In genomic region chr10:117637062-117637744, GRCm38 (mm10) we compare ENCODE assay signal across 12 mouse cellular contexts. TPM values are rescaled to one million over a fixed set of nuclear protein-coding genes. Genes with fewer than 3 reads are reported as not detected.
DNase-seq lines count a peak whose midpoint lies in the region; ATAC-seq and TF ChIP-seq lines count a peak whose summit lies in the region.
"Had no signal": no experiment of that assay in that cellular context is flagged by ENCODE, and none has a peak within 500 bp of the region (broad histone marks: within the 10 kb centered on the region; RNA-seq: fewer than 3 reads in every experiment).

No protein-coding gene starts in this region.

- H3K36me3 ChIP-seq in kidney, adult 2 months (ENCODE audit: control insufficient read depth, insufficient read depth, low read length), result no peaks in the 10 kb centered on the region
- no peaks in the 10 kb centered on the region for H3K36me3 ChIP-seq in midbrain, postnatal 0 days (ENCODE audit: insufficient read depth, low read length)
- H3K36me3 ChIP-seq in midbrain, embryonic 16.5 days (ENCODE audit: control insufficient read depth, insufficient read depth, low read length), result no peaks in the 10 kb centered on the region
- H3K36me3 ChIP-seq: heart, embryonic 12.5 days; limb, embryonic 13.5 days had no signal

- peak; percentile 42 for TF ChIP-seq CTCF in kidney, adult 2 months (conservative IDR thresholded peaks at IDR 0.05; ENCODE audit: insufficient read depth, insufficient read length, low read depth, low read length)
- TF ChIP-seq CTCF in midbrain, postnatal 0 days (IDR thresholded peaks at IDR 0.05), result peak; percentile 47

- 69% methylated on average over 9 of the region's 9 CpGs for WGBS in kidney, adult 2 months
- WGBS in midbrain, postnatal 0 days, result 77% methylated on average over 9 of the region's 9 CpGs
- 76% methylated on average over 9 of the region's 9 CpGs for WGBS in midbrain, embryonic 16.5 days

- no peak overlapping the region for H3K4me3 ChIP-seq in kidney, adult 2 months (ENCODE audit: insufficient read depth, low read depth, low read length)
- H3K4me3 ChIP-seq in midbrain, postnatal 0 days (ENCODE audit: low read depth, low read length), result no peak overlapping the region
- H3K4me3 ChIP-seq in midbrain, embryonic 16.5 days (ENCODE audit: low read depth, low read length), result no peak overlapping the region
- H3K4me3 ChIP-seq: heart, embryonic 12.5 days; limb, embryonic 13.5 days had no signal

- H3K4me1 ChIP-seq in kidney, adult 2 months (ENCODE audit: control insufficient read depth, insufficient read depth, low read length), result 0 out of 2 replicates have a peak, but pooled peaks cover 2% of the 10 kb centered on the region
- H3K4me1 ChIP-seq in midbrain, postnatal 0 days (ENCODE audit: insufficient read depth, low read length), result no peaks in the 10 kb centered on the region
- H3K4me1 ChIP-seq in midbrain, embryonic 16.5 days (ENCODE audit: control insufficient read depth, insufficient read depth, low read length), result no peaks in the 10 kb centered on the region

- H3K9ac ChIP-seq in midbrain, postnatal 0 days (replicated peaks; ENCODE audit: low read length, poor library complexity, severe bottlenecking), result no peak overlapping the region
- H3K9ac ChIP-seq in midbrain, embryonic 16.5 days (ENCODE audit: low read depth, low read length), result no peak overlapping the region
- H3K9ac ChIP-seq: heart, embryonic 12.5 days; limb, embryonic 13.5 days had no signal

- no peaks in the 10 kb centered on the region for H3K9me3 ChIP-seq in midbrain, postnatal 0 days (ENCODE audit: low read length)
- no peaks in the 10 kb centered on the region for H3K9me3 ChIP-seq in midbrain, embryonic 16.5 days (replicated peaks; ENCODE audit: control insufficient read depth, low read length, poor library complexity, severe bottlenecking)
- H3K9me3 ChIP-seq: heart, embryonic 12.5 days; limb, embryonic 13.5 days had no signal

- peak; percentile 53 for DNase-seq in CD4-positive, CD25-positive, alpha-beta regulatory T cell, adult 2 months (ENCODE audit: low read depth, low spot score)
- no peak for DNase-seq in kidney, adult 2 months
- no peak for DNase-seq in kidney, adult 18-20 months
- DNase-seq in midbrain, postnatal 0 days (ENCODE audit: low spot score), result no peak
- no peak for DNase-seq in testis, postnatal 10 days (ENCODE audit: low spot score)
- DNase-seq in gastrocnemius, adult 18-20 months (ENCODE audit: low spot score), result no peak
- DNase-seq: right cerebral cortex, postnatal 4 days; thymus, adult 18-20 months had no signal

- no peak overlapping the region for H3K27ac ChIP-seq in kidney, adult 2 months (ENCODE audit: insufficient read depth, low read depth, low read length)
- H3K27ac ChIP-seq in midbrain, postnatal 0 days (ENCODE audit: low read depth, low read length), result no peak overlapping the region
- H3K27ac ChIP-seq in midbrain, embryonic 16.5 days (ENCODE audit: low read length), result no peak overlapping the region
- H3K27ac ChIP-seq: limb, embryonic 13.5 days had no signal

- no peak overlapping the region for H3K4me2 ChIP-seq in midbrain, postnatal 0 days (ENCODE audit: low read depth, low read length, poor library complexity, severe bottlenecking)
- H3K4me2 ChIP-seq in midbrain, embryonic 16.5 days (ENCODE audit: low read length), result no peak overlapping the region
- H3K4me2 ChIP-seq: heart, embryonic 12.5 days; limb, embryonic 13.5 days had no signal

- peaks cover 1% of the 10 kb centered on the region; the same call in 1 of the 2 replicates for H3K27me3 ChIP-seq in kidney, adult 2 months (replicated peaks; ENCODE audit: control insufficient read depth, insufficient read depth, low read length)
- H3K27me3 ChIP-seq in midbrain, postnatal 0 days (ENCODE audit: insufficient read depth, low read length), result no peaks in the 10 kb centered on the region
- H3K27me3 ChIP-seq in midbrain, embryonic 16.5 days (ENCODE audit: control insufficient read depth, insufficient read depth, low read depth, low read length), result no peaks in the 10 kb centered on the region
- H3K27me3 ChIP-seq: heart, embryonic 12.5 days; limb, embryonic 13.5 days had no signal

- TF ChIP-seq POLR2A in kidney, adult 2 months (IDR thresholded peaks at IDR 0.05; ENCODE audit: low read depth, low read length), result no peak

- ATAC-seq in CD4-positive, CD25-positive, alpha-beta regulatory T cell, adult 4 months, result no peak
- no peak for ATAC-seq in midbrain, postnatal 0 days (ENCODE audit: low FRiP score)
- ATAC-seq in midbrain, embryonic 16.5 days, result no peak

RNA-seq across cellular contexts. Expression of gene Cpm, which starts 7.9 kb away (rescaled TPM):
- 10 to 100 TPM; 26.0 to 26.2 TPM for polyA plus RNA-seq in CD4-positive, CD25-positive, alpha-beta regulatory T cell, adult 4 months (2017; shearing (Covaris generic))
- 36.7 and 37.2 TPM in 2 replicates for polyA plus RNA-seq in kidney, adult 2 months (2012; rRNA removed)
- 3.9 TPM in 2 replicates for total RNA-seq in midbrain, postnatal 0 days (2014; rRNA removed)
- 4.8 and 7.9 TPM in 2 replicates for polyA plus RNA-seq in midbrain, postnatal 0 days (2015; fragmentation: Nextera tagmentation; extraction: Ambion mirVana)
- polyA plus RNA-seq in midbrain, embryonic 16.5 days (2015; fragmentation: Nextera tagmentation; extraction: Ambion mirVana), result 13.5 and 14.3 TPM in 2 replicates
- 1 to 10 TPM; 2.5 to 2.9 TPM for total RNA-seq in gastrocnemius, adult 18-20 months (2021)
